Mouse (Mus musculus) thymus, adult 2 months (tissue): ENCODE measurements around the gene Strn.

Experiments
- CTCF ChIP-seq: fragments of 200-500 bp; IDR thresholded peaks from 2 replicates; pipeline ENCODE4 v1.5.1; 2012; ENCODE audit warnings: mild to moderate bottlenecking, control low read depth, low read length, moderate library complexity, borderline replicate concordance; ENCODE audit not compliant: control insufficient read depth, poor library complexity, insufficient read depth; ENCODE audit errors: extremely low read depth
- POLR2A ChIP-seq: fragments of 200-500 bp; IDR thresholded peaks from 2 replicates; pipeline ENCODE4 v1.6.1; 2012; ENCODE audit warnings: mild to moderate bottlenecking, low read length, control low read depth, moderate library complexity; ENCODE audit not compliant: control insufficient read depth, poor library complexity, insufficient read depth; ENCODE audit errors: extremely low read depth

GRCm38 (mm10) chr17:78615096-78615495 lies 121.9 kb downstream of the Strn start:
- TF ChIP-seq CTCF (no peak), POLR2A (no peak)
